24 mouse cellular contexts compared by ENCODE assay signal in genomic region chr10:69902024-69902423, GRCm38 (mm10).
DNase-seq lines count a peak whose midpoint lies in the region; ATAC-seq and TF ChIP-seq lines count a peak whose summit lies in the region.
"Had no signal": no experiment of that assay in that cellular context is flagged by ENCODE, and none has a peak within 500 bp of the region (broad histone marks: within the 10 kb centered on the region; RNA-seq: fewer than 3 reads in every experiment).

No protein-coding gene starts in this region.

- whole genome bisulfite sequencing in heart, embryonic 11.5 days (ENCODE audit: insufficient replicate concordance) = 86% methylated on average over 6 of the region's 6 CpGs
- WGBS in liver, embryonic 16.5 days (ENCODE audit: insufficient replicate concordance) = 72% methylated on average over 6 of the region's 6 CpGs

- no peak for ATAC-seq in heart, embryonic 11.5 days (replicated peaks; ENCODE audit: insufficient number of reproducible peaks, low FRiP score, low TSS enrichment)
- 0 out of 2 replicates have a peak, but pooled peaks have one; percentile 10 for ATAC-seq in liver, embryonic 16.5 days (ENCODE audit: low read depth)
- ATAC-seq: activated CD4-positive, CD25-positive, alpha-beta regulatory T cell, adult 4 months; CD4-positive, CD25-positive, alpha-beta regulatory T cell, adult 4 months; forebrain, embryonic 13.5 days; forebrain, embryonic 15.5 days; Patski had no signal

- no peak for TF ChIP-seq CTCF in testis, adult 2 months (IDR thresholded peaks at IDR 0.05; ENCODE audit: control insufficient read depth, insufficient read depth, insufficient replicate concordance, low read depth, low read length)

- no peaks in the 10 kb centered on the region for H3K9me3 ChIP-seq in heart, embryonic 11.5 days (replicated peaks; ENCODE audit: control insufficient read depth, low read length)
- no peaks in the 10 kb centered on the region for H3K9me3 ChIP-seq in liver, embryonic 16.5 days (replicated peaks; ENCODE audit: control insufficient read depth, low read length)
- H3K9me3 ChIP-seq: embryonic facial prominence, embryonic 10.5 days; embryonic facial prominence, embryonic 12.5 days; forebrain, embryonic 13.5 days; forebrain, embryonic 15.5 days had no signal

- no peak overlapping the region for H3K4me3 ChIP-seq in heart, embryonic 11.5 days (ENCODE audit: low read depth, low read length)
- H3K4me3 ChIP-seq in liver, embryonic 16.5 days (ENCODE audit: low read depth, low read length) = no peak overlapping the region
- no peak overlapping the region for H3K4me3 ChIP-seq in testis, adult 2 months (ENCODE audit: control insufficient read depth, low read depth, low read length)
- H3K4me3 ChIP-seq: embryonic facial prominence, embryonic 10.5 days; embryonic facial prominence, embryonic 12.5 days; forebrain, embryonic 13.5 days; forebrain, embryonic 15.5 days had no signal

- no peak overlapping the region for H3K4me2 ChIP-seq in heart, embryonic 11.5 days
- no peak overlapping the region for H3K4me2 ChIP-seq in liver, embryonic 16.5 days (ENCODE audit: low read depth, low read length)
- H3K4me2 ChIP-seq: embryonic facial prominence, embryonic 12.5 days; forebrain, embryonic 13.5 days; forebrain, embryonic 15.5 days had no signal

- H3K4me1 ChIP-seq in heart, embryonic 11.5 days (ENCODE audit: control insufficient read depth, insufficient read depth, low read length) = 0 out of 2 replicates have a peak, but pooled peaks cover 2% of the 10 kb centered on the region
- H3K4me1 ChIP-seq in liver, embryonic 16.5 days (ENCODE audit: control insufficient read depth, low read depth, low read length) = peaks cover 5% of the 10 kb centered on the region
- H3K4me1 ChIP-seq in testis, adult 2 months (ENCODE audit: control insufficient read depth, insufficient read depth, low read length) = peaks cover 2% of the 10 kb centered on the region; the same call in 1 of the 2 replicates
- H3K4me1 ChIP-seq: embryonic facial prominence, embryonic 10.5 days; embryonic facial prominence, embryonic 12.5 days; forebrain, embryonic 13.5 days; forebrain, embryonic 15.5 days had no signal

- DNase-seq in heart, adult 11 months = peak; percentile 28
- DNase-seq in liver = no peak
- no peak for DNase-seq in testis, postnatal 14 days (ENCODE audit: low spot score)
- DNase-seq: adrenal gland, adult 8-10 months; adrenal gland, postnatal 14 days; adrenal gland, postnatal 36 days; B cell, adult 2 months; cerebellum, adult 11-12 months; cerebellum, adult 2 months; cerebellum, adult 9-10 months; cerebellum, postnatal 10 days; cerebellum, postnatal 25 days had no signal

- H3K27ac ChIP-seq in heart, embryonic 11.5 days (ENCODE audit: low read depth, low read length) = no peak overlapping the region
- no peak overlapping the region for H3K27ac ChIP-seq in liver, embryonic 16.5 days (ENCODE audit: low read length)
- peak overlapping the region; percentile 26; the same call in 1 of the 2 replicates for H3K27ac ChIP-seq in testis, adult 2 months (ENCODE audit: control insufficient read depth, insufficient read depth, low read depth, low read length)
- H3K27ac ChIP-seq: embryonic facial prominence, embryonic 10.5 days; embryonic facial prominence, embryonic 12.5 days; forebrain, embryonic 13.5 days; forebrain, embryonic 15.5 days had no signal

- H3K36me3 ChIP-seq in heart, embryonic 11.5 days (ENCODE audit: control insufficient read depth, insufficient read depth, low read length) = peaks cover 5% of the 10 kb centered on the region; the same call in 1 of the 2 replicates
- H3K36me3 ChIP-seq in liver, embryonic 16.5 days (ENCODE audit: control insufficient read depth, insufficient read depth) = no peaks in the 10 kb centered on the region
- no peaks in the 10 kb centered on the region for H3K36me3 ChIP-seq in testis, adult 2 months (ENCODE audit: control insufficient read depth, insufficient read depth, low read length)
- H3K36me3 ChIP-seq: G1E had no signal

- TF ChIP-seq POLR2A in testis, adult 2 months (IDR thresholded peaks at IDR 0.05; ENCODE audit: control insufficient read depth, low read depth, low read length) = no peak

- H3K9ac ChIP-seq in heart, embryonic 11.5 days (ENCODE audit: low read depth, low read length) = no peak overlapping the region
- H3K9ac ChIP-seq in liver, embryonic 16.5 days (ENCODE audit: low read depth, low read length) = no peak overlapping the region
- H3K9ac ChIP-seq: embryonic facial prominence, embryonic 12.5 days; forebrain, embryonic 13.5 days; forebrain, embryonic 15.5 days had no signal

- H3K27me3 ChIP-seq in heart, embryonic 11.5 days (ENCODE audit: control insufficient read depth, insufficient read depth, low read length) = no peaks in the 10 kb centered on the region
- H3K27me3 ChIP-seq in liver, embryonic 16.5 days (ENCODE audit: control insufficient read depth, insufficient read depth, low read depth, low read length) = no peaks in the 10 kb centered on the region
- H3K27me3 ChIP-seq in testis, adult 2 months (ENCODE audit: control insufficient read depth, insufficient read depth, low read length) = no peaks in the 10 kb centered on the region
- H3K27me3 ChIP-seq: CH12.LX; embryonic facial prominence, embryonic 12.5 days; forebrain, embryonic 13.5 days; forebrain, embryonic 15.5 days; Patski had no signal
